10 mouse cellular contexts compared by ENCODE assay signal in genomic region chr7:132804951-132805350, GRCm38 (mm10). TPM values are rescaled to one million over a fixed set of nuclear protein-coding genes. Genes with fewer than 3 reads are reported as not detected.
DNase-seq lines count a peak whose midpoint lies in the region; ATAC-seq and TF ChIP-seq lines count a peak whose summit lies in the region.
"Had no signal": no experiment of that assay in that cellular context is flagged by ENCODE, and none has a peak within 500 bp of the region (broad histone marks: within the 10 kb centered on the region; RNA-seq: fewer than 3 reads in every experiment).

No protein-coding gene starts in this region.

- no peak for ATAC-seq in forebrain, embryonic 11.5 days (replicated peaks; ENCODE audit: low FRiP score)
- no peak for ATAC-seq in forebrain, embryonic 16.5 days
- no peak for ATAC-seq in lung, postnatal 0 days
- ATAC-seq in liver, embryonic 11.5 days (replicated peaks; ENCODE audit: low FRiP score): peak; percentile 53
- ATAC-seq in midbrain, embryonic 14.5 days (ENCODE audit: low FRiP score, low TSS enrichment): no peak
- ATAC-seq: forebrain, embryonic 14.5 days had no signal

- no peak for TF ChIP-seq CTCF in lung, postnatal 0 days (IDR thresholded peaks at IDR 0.05)

- H3K36me3 ChIP-seq in forebrain, embryonic 11.5 days (ENCODE audit: control insufficient read depth, insufficient read depth, low read length): no peaks in the 10 kb centered on the region
- no peaks in the 10 kb centered on the region for H3K36me3 ChIP-seq in forebrain, embryonic 16.5 days (ENCODE audit: control insufficient read depth, insufficient read depth)
- H3K36me3 ChIP-seq in lung, postnatal 0 days (ENCODE audit: insufficient read depth, low read length): no peaks in the 10 kb centered on the region
- no peaks in the 10 kb centered on the region for H3K36me3 ChIP-seq in liver, embryonic 11.5 days (ENCODE audit: control insufficient read depth, insufficient read depth, low read length)
- no peaks in the 10 kb centered on the region for H3K36me3 ChIP-seq in midbrain, embryonic 14.5 days (ENCODE audit: control insufficient read depth, insufficient read depth, low read length)
- H3K36me3 ChIP-seq: hindbrain, embryonic 15.5 days had no signal

- H3K4me2 ChIP-seq in forebrain, embryonic 11.5 days (ENCODE audit: low read depth, low read length, severe bottlenecking): no peak overlapping the region
- H3K4me2 ChIP-seq in forebrain, embryonic 16.5 days (ENCODE audit: low read length): no peak overlapping the region
- no peak overlapping the region for H3K4me2 ChIP-seq in lung, postnatal 0 days (replicated peaks; ENCODE audit: low read depth, low read length)
- H3K4me2 ChIP-seq in liver, embryonic 11.5 days: peak overlapping the region; percentile 41
- no peak overlapping the region for H3K4me2 ChIP-seq in midbrain, embryonic 14.5 days (ENCODE audit: low read length)
- H3K4me2 ChIP-seq: hindbrain, embryonic 15.5 days had no signal

- WGBS in forebrain, embryonic 11.5 days: 93% methylated on average over 5 of the region's 5 CpGs
- WGBS in forebrain, embryonic 16.5 days: 94% methylated on average over 5 of the region's 5 CpGs
- 70% methylated on average over 5 of the region's 5 CpGs for WGBS in lung, postnatal 0 days
- 45% methylated on average over 5 of the region's 5 CpGs for WGBS in liver, embryonic 11.5 days
- 96% methylated on average over 5 of the region's 5 CpGs for WGBS in midbrain, embryonic 14.5 days

- TF ChIP-seq EP300 in lung, postnatal 0 days (IDR thresholded peaks at IDR 0.05): no peak

- no peaks in the 10 kb centered on the region for H3K9me3 ChIP-seq in forebrain, embryonic 11.5 days (ENCODE audit: control insufficient read depth, low read length)
- no peaks in the 10 kb centered on the region for H3K9me3 ChIP-seq in forebrain, embryonic 16.5 days (ENCODE audit: control insufficient read depth, low read length)
- H3K9me3 ChIP-seq in lung, postnatal 0 days (ENCODE audit: low read length): no peaks in the 10 kb centered on the region
- H3K9me3 ChIP-seq in liver, embryonic 11.5 days (ENCODE audit: control insufficient read depth, low read length): no peaks in the 10 kb centered on the region
- no peaks in the 10 kb centered on the region for H3K9me3 ChIP-seq in midbrain, embryonic 14.5 days (ENCODE audit: control insufficient read depth, low read length)
- H3K9me3 ChIP-seq: hindbrain, embryonic 15.5 days had no signal

- no peaks in the 10 kb centered on the region for H3K27me3 ChIP-seq in forebrain, embryonic 11.5 days (ENCODE audit: control insufficient read depth, insufficient read depth, low read length)
- no peaks in the 10 kb centered on the region for H3K27me3 ChIP-seq in forebrain, embryonic 16.5 days (replicated peaks; ENCODE audit: control insufficient read depth, insufficient read depth, low read length)
- H3K27me3 ChIP-seq in lung, postnatal 0 days (replicated peaks; ENCODE audit: insufficient read depth, low read length): no peaks in the 10 kb centered on the region
- no peaks in the 10 kb centered on the region for H3K27me3 ChIP-seq in liver, embryonic 11.5 days (replicated peaks; ENCODE audit: control insufficient read depth, insufficient read depth, low read length)
- no peaks in the 10 kb centered on the region for H3K27me3 ChIP-seq in midbrain, embryonic 14.5 days (ENCODE audit: control insufficient read depth, insufficient read depth, low read length)
- H3K27me3 ChIP-seq: hindbrain, embryonic 15.5 days had no signal

- no peak overlapping the region for H3K9ac ChIP-seq in forebrain, embryonic 11.5 days (ENCODE audit: low read length)
- H3K9ac ChIP-seq in forebrain, embryonic 16.5 days (replicated peaks; ENCODE audit: low read depth, low read length): no peak overlapping the region
- H3K9ac ChIP-seq in lung, postnatal 0 days (replicated peaks; ENCODE audit: low read depth): no peak overlapping the region
- H3K9ac ChIP-seq in liver, embryonic 11.5 days (ENCODE audit: low read depth, low read length): 0 out of 2 replicates have a peak overlapping the region, but pooled peaks have one; percentile 40
- no peak overlapping the region for H3K9ac ChIP-seq in midbrain, embryonic 14.5 days (replicated peaks; ENCODE audit: low read length)
- H3K9ac ChIP-seq: hindbrain, embryonic 15.5 days had no signal

- H3K4me1 ChIP-seq in forebrain, embryonic 11.5 days (replicated peaks; ENCODE audit: control insufficient read depth, insufficient read depth, low read length): peaks cover 34% of the 10 kb centered on the region
- peaks cover 51% of the 10 kb centered on the region for H3K4me1 ChIP-seq in forebrain, embryonic 16.5 days (replicated peaks; ENCODE audit: control insufficient read depth, insufficient read depth, low read length)
- peaks cover 56% of the 10 kb centered on the region for H3K4me1 ChIP-seq in lung, postnatal 0 days (ENCODE audit: insufficient read depth, low read depth, low read length)
- H3K4me1 ChIP-seq in liver, embryonic 11.5 days (replicated peaks; ENCODE audit: control insufficient read depth, insufficient read depth, low read length): peaks cover 81% of the 10 kb centered on the region
- H3K4me1 ChIP-seq in midbrain, embryonic 14.5 days (ENCODE audit: control insufficient read depth, insufficient read depth, low read length): peaks cover 43% of the 10 kb centered on the region

- DNase-seq in forebrain, embryonic 11.5 days (ENCODE audit: low spot score): peak; percentile 43
- DNase-seq in lung, postnatal 0 days (ENCODE audit: low spot score): no peak
- no peak for DNase-seq in lung, adult 18-20 months
- no peak for DNase-seq in liver, embryonic 11.5 days (ENCODE audit: low spot score)
- DNase-seq in urinary bladder, postnatal 4 days (ENCODE audit: low spot score in 2 of 2): no peak
- no peak for DNase-seq in right cerebral cortex, adult 2 months (ENCODE audit: low spot score in 2 of 2)
- DNase-seq in midbrain, embryonic 14.5 days: no peak

- no peak overlapping the region for H3K4me3 ChIP-seq in forebrain, embryonic 11.5 days (ENCODE audit: low read depth, low read length)
- no peak overlapping the region for H3K4me3 ChIP-seq in forebrain, embryonic 16.5 days (replicated peaks; ENCODE audit: low read length)
- no peak overlapping the region for H3K4me3 ChIP-seq in lung, postnatal 0 days (ENCODE audit: low read depth, low read length)
- no peak overlapping the region for H3K4me3 ChIP-seq in liver, embryonic 11.5 days (ENCODE audit: low read depth, low read length)
- H3K4me3 ChIP-seq in midbrain, embryonic 14.5 days (replicated peaks; ENCODE audit: low read depth, low read length): no peak overlapping the region
- H3K4me3 ChIP-seq: hindbrain, embryonic 15.5 days had no signal

- H3K27ac ChIP-seq in forebrain, embryonic 11.5 days (ENCODE audit: low read depth, low read length): no peak overlapping the region
- H3K27ac ChIP-seq in forebrain, embryonic 16.5 days (ENCODE audit: low read length): no peak overlapping the region
- H3K27ac ChIP-seq in lung, postnatal 0 days (ENCODE audit: low read length): 0 out of 2 replicates have a peak overlapping the region, but pooled peaks have one; percentile 4
- peak overlapping the region; percentile 50; the same call in 1 of the 2 replicates for H3K27ac ChIP-seq in liver, embryonic 11.5 days (ENCODE audit: low read depth, low read length)
- no peak overlapping the region for H3K27ac ChIP-seq in midbrain, embryonic 14.5 days (replicated peaks; ENCODE audit: low read depth, low read length)

RNA-seq across cellular contexts. Expression of gene Fam53b, which starts 8.7 kb away (rescaled TPM):
- 44.3 and 45.5 TPM in 2 replicates for polyA plus RNA-seq in forebrain, embryonic 11.5 days (2014; fragmentation: Nextera tagmentation; extraction: Ambion mirVana)
- 27.3 and 29.2 TPM in 2 replicates for polyA plus RNA-seq in forebrain, embryonic 16.5 days (2015; fragmentation: Nextera tagmentation; extraction: Ambion mirVana)
- 27.2 and 31.2 TPM in 2 replicates for polyA plus RNA-seq in lung, postnatal 0 days (2015; fragmentation: Nextera tagmentation; extraction: Ambion mirVana)
- 20.1 and 20.4 TPM in 2 replicates for polyA plus RNA-seq in liver, embryonic 11.5 days (2014; fragmentation: Nextera tagmentation; extraction: Ambion mirVana)
- 9.3 and 15.5 TPM in 2 replicates for polyA plus RNA-seq in midbrain, embryonic 14.5 days (2014; fragmentation: Nextera tagmentation; extraction: Ambion mirVana)

RNA-seq across cellular contexts. Expression of gene Eef1akmt2, which starts 47.5 kb away (rescaled TPM):
- 80.7 and 91.7 TPM in 2 replicates for polyA plus RNA-seq in forebrain, embryonic 11.5 days (2014; fragmentation: Nextera tagmentation; extraction: Ambion mirVana)
- 97.0 and 101 TPM in 2 replicates for polyA plus RNA-seq in forebrain, embryonic 16.5 days (2015; fragmentation: Nextera tagmentation; extraction: Ambion mirVana)
- 34.5 and 37.2 TPM in 2 replicates for polyA plus RNA-seq in lung, postnatal 0 days (2015; fragmentation: Nextera tagmentation; extraction: Ambion mirVana)
- 50.4 and 54.0 TPM in 2 replicates for polyA plus RNA-seq in liver, embryonic 11.5 days (2014; fragmentation: Nextera tagmentation; extraction: Ambion mirVana)
- polyA plus RNA-seq in midbrain, embryonic 14.5 days (2014; fragmentation: Nextera tagmentation; extraction: Ambion mirVana): 90.0 and 92.6 TPM in 2 replicates

RNA-seq across cellular contexts. Expression of gene Abraxas2, which starts 54.1 kb away (rescaled TPM):
- polyA plus RNA-seq in forebrain, embryonic 11.5 days (2014; fragmentation: Nextera tagmentation; extraction: Ambion mirVana): 34.9 and 40.6 TPM in 2 replicates
- polyA plus RNA-seq in forebrain, embryonic 16.5 days (2015; fragmentation: Nextera tagmentation; extraction: Ambion mirVana): 38.1 and 43.5 TPM in 2 replicates
- polyA plus RNA-seq in lung, postnatal 0 days (2015; fragmentation: Nextera tagmentation; extraction: Ambion mirVana): 26.7 and 27.1 TPM in 2 replicates
- polyA plus RNA-seq in liver, embryonic 11.5 days (2014; fragmentation: Nextera tagmentation; extraction: Ambion mirVana): 26.9 and 28.5 TPM in 2 replicates
- 40.0 and 42.6 TPM in 2 replicates for polyA plus RNA-seq in midbrain, embryonic 14.5 days (2014; fragmentation: Nextera tagmentation; extraction: Ambion mirVana)

Comparison
In these comparisons a context has a peak if more than half of its experiments do, and no peak if none do; other contexts are left out.
1. H3K27ac ChIP-seq: peak in lung, postnatal 0 days (single experiment) and liver, embryonic 11.5 days (single experiment); none in forebrain, embryonic 11.5 days (single experiment), forebrain, embryonic 16.5 days (single experiment) and midbrain, embryonic 14.5 days (single experiment).